Mouse (Mus musculus) cortical plate, adult 2 months (tissue): ENCODE measurements at regions not wholly inside any gene's neighbourhood (a gene's known extent, or its start where the extent isn't known, plus 50 kb on each side); places are given as distances from the start of the nearest gene placed in this dataset.

Experiments
- CTCF ChIP-seq: fragments of 200-500 bp; IDR thresholded peaks from 2 replicates; pipeline ENCODE4 v1.5.1; 2011; ENCODE audit warnings: mild to moderate bottlenecking, control low read depth, low read length; ENCODE audit not compliant: insufficient read depth; ENCODE audit errors: extremely low read depth
- POLR2A ChIP-seq: fragments of 200-500 bp; IDR thresholded peaks from 2 replicates; pipeline ENCODE4 v1.6.1; 2011; ENCODE audit warnings: mild to moderate bottlenecking, low read length, control low read depth; ENCODE audit not compliant: insufficient read depth; ENCODE audit errors: extremely low read depth

- no peak for TF ChIP-seq CTCF
- TF ChIP-seq POLR2A = no peak
Observed at GRCm38 (mm10) chr8:4934551-4934950, 155.2 kb upstream of the Shcbp1 start.
